Mouse (Mus musculus): ENCODE measurements around the gene Rgs9bp.
"Not testable (repeated sequence)": the region's sequence is repeated elsewhere in the genome, so short reads cannot be mapped to it uniquely, and the experiment has no call there.

Gene Rgs9bp

DNA sequence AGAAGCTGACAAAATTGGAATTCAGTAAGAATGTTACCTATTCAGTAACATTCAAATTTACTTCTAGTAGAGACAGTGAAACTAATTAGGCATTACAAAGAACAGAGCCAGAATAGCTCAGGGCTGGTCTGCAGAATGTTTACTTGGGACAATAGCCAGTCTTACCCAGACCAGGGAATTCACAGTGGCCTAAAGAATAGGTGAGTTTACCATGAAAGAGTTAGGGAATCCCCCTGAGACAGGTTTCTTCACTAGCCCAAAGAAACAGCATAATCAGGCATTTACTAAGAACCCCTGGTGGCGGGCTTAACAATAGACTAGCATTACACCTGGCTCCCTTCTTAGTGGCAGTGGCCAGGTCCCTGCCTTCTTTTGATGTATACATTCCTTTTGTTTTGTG lies 54.8 kb downstream of the Rgs9bp start:
- not testable (repeated sequence) for DNase-seq (ENCODE audit: low spot score in 2 of 2)

DNA sequence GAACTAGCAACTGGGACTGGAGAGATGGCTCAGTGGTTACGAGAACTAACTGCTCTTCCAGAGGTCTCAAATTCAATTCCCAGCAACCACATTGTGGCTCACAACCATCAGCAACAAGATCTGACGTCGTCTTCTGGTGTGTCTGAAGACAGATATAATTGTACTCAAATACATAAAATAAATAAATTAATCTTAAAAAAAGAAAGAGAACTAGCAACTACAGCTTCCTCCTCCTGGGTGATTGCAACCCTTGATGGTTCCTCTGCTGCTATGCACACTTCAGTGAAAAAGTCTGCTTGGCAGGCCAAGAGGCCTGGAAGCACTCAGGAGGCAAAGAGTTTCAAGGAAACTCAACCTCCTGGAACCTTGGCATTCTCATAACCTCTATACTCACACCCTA lies 55.4 kb downstream of the Rgs9bp start:
- DNase-seq (ENCODE audit: low spot score in 2 of 2) = no peak
